Mouse (Mus musculus): ENCODE data around the gene Flnb. TPM values are rescaled to one million over a fixed set of nuclear protein-coding genes. Genes with fewer than 3 reads are reported as not detected.
A peak's percentile ranks its signal among the peaks of the same experiment; 100 is the strongest.

The Flnb gene
- polyA plus RNA-seq, 1 experiment from 2014 or later = 5.4 TPM

GRCm38 (mm10) chr14:7889834-7890233 lies 72.1 kb downstream of the Flnb start:
- Histone ChIP-seq H3K9ac (replicated peaks; ENCODE audit: low read depth) (no peak overlapping the region), H3K4me3 (ENCODE audit: low read depth, low read length) (no peak overlapping the region), H3K4me1 (ENCODE audit: insufficient read depth, low read depth, low read length) (no peaks in the 10 kb centered on the region), H3K27ac (ENCODE audit: low read length) (no peak overlapping the region), H3K27me3 (replicated peaks; ENCODE audit: insufficient read depth, low read length) (no peaks in the 10 kb centered on the region), H3K36me3 (ENCODE audit: insufficient read depth, low read length) (peaks cover 3% of the 10 kb centered on the region; the same call in 1 of the 2 replicates), H3K9me3 (ENCODE audit: low read length) (no peaks in the 10 kb centered on the region), H3K4me2 (replicated peaks; ENCODE audit: low read depth, low read length) (no peak overlapping the region)
- DNase-seq (ENCODE audit: low spot score) (no peak), ATAC-seq (no peak)
- WGBS = 62% methylated on average over 9 of the region's 9 CpGs
- TF ChIP-seq CTCF (IDR thresholded peaks at IDR 0.05) (no peak), EP300 (IDR thresholded peaks at IDR 0.05) (no peak)

GRCm38 (mm10) chr14:7891401-7891800 lies 73.6 kb downstream of the Flnb start:
- Histone ChIP-seq H3K36me3 (ENCODE audit: insufficient read depth, low read length) (peaks cover 3% of the 10 kb centered on the region; the same call in 1 of the 2 replicates), H3K9me3 (ENCODE audit: low read length) (no peaks in the 10 kb centered on the region), H3K27ac (ENCODE audit: low read length) (no peak overlapping the region), H3K4me2 (replicated peaks; ENCODE audit: low read depth, low read length) (no peak overlapping the region), H3K4me1 (ENCODE audit: insufficient read depth, low read depth, low read length) (no peaks in the 10 kb centered on the region), H3K27me3 (replicated peaks; ENCODE audit: insufficient read depth, low read length) (no peaks in the 10 kb centered on the region), H3K4me3 (ENCODE audit: low read depth, low read length) (no peak overlapping the region), H3K9ac (replicated peaks; ENCODE audit: low read depth) (no peak overlapping the region)
- TF ChIP-seq EP300 (IDR thresholded peaks at IDR 0.05) = no peak
- no peak for TF ChIP-seq CTCF (IDR thresholded peaks at IDR 0.05)
- no peak for DNase-seq (ENCODE audit: low spot score)
- no peak for ATAC-seq

- no peak overlapping the region for H3K4me2 ChIP-seq (replicated peaks; ENCODE audit: low read depth, low read length)
- peak; percentile 75 for DNase-seq (ENCODE audit: low spot score)
- 63% methylated on average over 9 of the region's 9 CpGs for WGBS
Measured at GRCm38 (mm10) chr14:7896126-7896525, 78.4 kb downstream of the Flnb start.

GRCm38 (mm10) chr14:7896699-7897098 lies 78.9 kb downstream of the Flnb start:
- H3K27me3 ChIP-seq (replicated peaks; ENCODE audit: insufficient read depth, low read length) = no peaks in the 10 kb centered on the region
- H3K4me3 ChIP-seq (ENCODE audit: low read depth, low read length) = no peak overlapping the region
- ATAC-seq (no peak), DNase-seq (ENCODE audit: low spot score) (no peak)
- H3K9ac ChIP-seq (replicated peaks; ENCODE audit: low read depth) = no peak overlapping the region
- WGBS = 100% methylated on average over 1 of the region's 1 CpGs
- peaks cover 18% of the 10 kb centered on the region; the same call in 1 of the 2 replicates for H3K4me1 ChIP-seq (ENCODE audit: insufficient read depth, low read depth, low read length)
- H3K36me3 ChIP-seq (ENCODE audit: insufficient read depth, low read length) = peaks cover 3% of the 10 kb centered on the region; the same call in 1 of the 2 replicates
- H3K4me2 ChIP-seq (replicated peaks; ENCODE audit: low read depth, low read length) = no peak overlapping the region
- H3K27ac ChIP-seq (ENCODE audit: low read length) = 0 out of 2 replicates have a peak overlapping the region, but pooled peaks have one; percentile 11
- TF ChIP-seq CTCF (IDR thresholded peaks at IDR 0.05) (no peak), EP300 (IDR thresholded peaks at IDR 0.05) (no peak)
- no peaks in the 10 kb centered on the region for H3K9me3 ChIP-seq (ENCODE audit: low read length)

More at GRCm38 (mm10) chr14:7896126-7896525, 78.4 kb downstream of the Flnb start:
- H3K9me3 ChIP-seq (ENCODE audit: low read length) = no peaks in the 10 kb centered on the region
- no peak overlapping the region for H3K9ac ChIP-seq (replicated peaks; ENCODE audit: low read depth)
- peak; percentile 77 for ATAC-seq
- no peaks in the 10 kb centered on the region for H3K27me3 ChIP-seq (replicated peaks; ENCODE audit: insufficient read depth, low read length)
- peaks cover 3% of the 10 kb centered on the region; the same call in 1 of the 2 replicates for H3K36me3 ChIP-seq (ENCODE audit: insufficient read depth, low read length)
- H3K27ac ChIP-seq (ENCODE audit: low read length) = 0 out of 2 replicates have a peak overlapping the region, but pooled peaks have one; percentile 11
- H3K4me3 ChIP-seq (ENCODE audit: low read depth, low read length) = no peak overlapping the region
- H3K4me1 ChIP-seq (ENCODE audit: insufficient read depth, low read depth, low read length) = peaks cover 18% of the 10 kb centered on the region; the same call in 1 of the 2 replicates
- TF ChIP-seq CTCF (IDR thresholded peaks at IDR 0.05) (no peak), EP300 (IDR thresholded peaks at IDR 0.05) (peak; percentile 53; the same call in 1 of the 2 replicates)

GRCm38 (mm10) chr14:7899986-7900385 lies 82.2 kb downstream of the Flnb start:
- 36% methylated on average over 3 of the region's 3 CpGs for WGBS
- Histone ChIP-seq H3K9me3 (ENCODE audit: low read length) (no peaks in the 10 kb centered on the region), H3K4me3 (ENCODE audit: low read depth, low read length) (no peak overlapping the region), H3K27me3 (replicated peaks; ENCODE audit: insufficient read depth, low read length) (no peaks in the 10 kb centered on the region), H3K4me1 (ENCODE audit: insufficient read depth, low read depth, low read length) (peaks cover 18% of the 10 kb centered on the region; the same call in 1 of the 2 replicates), H3K27ac (ENCODE audit: low read length) (peak overlapping the region; percentile 68), H3K4me2 (replicated peaks; ENCODE audit: low read depth, low read length) (0 out of 2 replicates have a peak overlapping the region, but pooled peaks have one; percentile 15), H3K36me3 (ENCODE audit: insufficient read depth, low read length) (no peaks in the 10 kb centered on the region; the same call in 1 of the 2 replicates), H3K9ac (replicated peaks; ENCODE audit: low read depth) (no peak overlapping the region)
- TF ChIP-seq CTCF (IDR thresholded peaks at IDR 0.05) = no peak
- TF ChIP-seq EP300 (IDR thresholded peaks at IDR 0.05) = no peak
- ATAC-seq (peak; percentile 34; the same call in 1 of the 2 replicates), DNase-seq (ENCODE audit: low spot score) (peak; percentile 47)

GRCm38 (mm10) chr14:7900481-7901049 lies 82.8 kb downstream of the Flnb start:
- peak; percentile 63 for DNase-seq (ENCODE audit: low spot score)
- ATAC-seq = peak; percentile 62

More at GRCm38 (mm10) chr14:7900481-7901049, 82.8 kb downstream of the Flnb start:
- Histone ChIP-seq H3K4me1 (ENCODE audit: insufficient read depth, low read depth, low read length) (peaks cover 18% of the 10 kb centered on the region; the same call in 1 of the 2 replicates), H3K9ac (replicated peaks; ENCODE audit: low read depth) (no peak overlapping the region), H3K4me2 (replicated peaks; ENCODE audit: low read depth, low read length) (0 out of 2 replicates have a peak overlapping the region, but pooled peaks have one; percentile 15), H3K9me3 (ENCODE audit: low read length) (no peaks in the 10 kb centered on the region), H3K36me3 (ENCODE audit: insufficient read depth, low read length) (no peaks in the 10 kb centered on the region; the same call in 1 of the 2 replicates), H3K4me3 (ENCODE audit: low read depth, low read length) (no peak overlapping the region), H3K27me3 (replicated peaks; ENCODE audit: insufficient read depth, low read length) (no peaks in the 10 kb centered on the region), H3K27ac (ENCODE audit: low read length) (peak overlapping the region; percentile 69)
- TF ChIP-seq EP300 (IDR thresholded peaks at IDR 0.05) (no peak), CTCF (IDR thresholded peaks at IDR 0.05) (no peak)
- WGBS = 15% methylated on average over 11 of the region's 11 CpGs

Measured in lung, postnatal 0 days (tissue).